Mouse (Mus musculus): ENCODE data around the gene Vmn1r230. TPM values are rescaled to one million over a fixed set of nuclear protein-coding genes. Genes with fewer than 3 reads are reported as not detected.

Vmn1r230 gene
- 0.12 TPM in 1 of 2 replicates, not detected in the other for total RNA-seq (2017)

- ATAC-seq (ENCODE audit: extremely low read depth, insufficient number of reproducible peaks, low FRiP score, poor library complexity, severe bottlenecking), result no peak
These were observed at the start of gene Vmn1r230 for GRCm38 (mm10) chr17:20840144-20840543. TSS of gene Vmn1r230 (plus strand) at chr17:20840444.

GRCm38 (mm10) chr17:20811255-20811654 lies 29.0 kb upstream of the Vmn1r230 start, which contains the start of gene Vmn1r229:
TSS of gene Vmn1r229 (plus strand) at chr17:20811555.
- ATAC-seq (ENCODE audit: extremely low read depth, insufficient number of reproducible peaks, low FRiP score, poor library complexity, severe bottlenecking), result no peak

Other genes with a start within 250 kb of the Vmn1r230 start
- gene Vmn2r110, start 244.0 kb upstream of the Vmn1r230 start, total RNA-seq (2017), result not detected in 2 replicates
- not detected in 2 replicates for gene Fpr-rs3, start 215.6 kb upstream of the Vmn1r230 start, total RNA-seq (2017)
- not detected in 2 replicates for gene Vmn1r226, start 157.6 kb upstream of the Vmn1r230 start, total RNA-seq (2017)
- 0.37 TPM in 1 of 2 replicates, not detected in the other for gene Vmn1r227, start 110.6 kb upstream of the Vmn1r230 start, total RNA-seq (2017)
- gene Vmn1r228, start 54.3 kb upstream of the Vmn1r230 start, total RNA-seq (2017), result 0.12 TPM in 1 of 2 replicates, not detected in the other
- 0.12 TPM in 1 of 2 replicates, not detected in the other for gene Vmn1r229, start 28.9 kb upstream of the Vmn1r230 start, total RNA-seq (2017)
- not detected in 2 replicates for gene Vmn1r231, start 64.6 kb downstream of the Vmn1r230 start, total RNA-seq (2017)
- not detected in 2 replicates for gene Vmn1r232, start 79.3 kb downstream of the Vmn1r230 start, total RNA-seq (2017)
- 109 and 120 TPM in 2 replicates for gene Ppp2r1a, start 104.9 kb downstream of the Vmn1r230 start, total RNA-seq (2017)
- gene Vmn1r233, start 156.0 kb downstream of the Vmn1r230 start, total RNA-seq (2017), result not detected in 2 replicates
- 19.4 and 19.8 TPM in 2 replicates for gene Zfp160, start 168.5 kb downstream of the Vmn1r230 start, total RNA-seq (2017)

Data from neutrophil, adult 5-6 weeks (primary cell).